7 mouse cellular contexts compared by ENCODE assay signal in genomic region chr9:89879574-89879973, GRCm38 (mm10). TPM values are rescaled to one million over a fixed set of nuclear protein-coding genes. Genes with fewer than 3 reads are reported as not detected.
A peak's percentile ranks its signal among the peaks of the same experiment; 100 is the strongest.
DNase-seq lines count a peak whose midpoint lies in the region; ATAC-seq and TF ChIP-seq lines count a peak whose summit lies in the region.

No protein-coding gene starts in this region.

- no peak overlapping the region for H3K4me3 ChIP-seq in lung, embryonic 15.5 days
- no peak overlapping the region for H3K4me3 ChIP-seq in lung, adult 2 months (replicated peaks; ENCODE audit: extremely low read depth, low read depth, low read length)
- peak overlapping the region; percentile 21; the same call in 1 of the 2 replicates for H3K4me3 ChIP-seq in embryonic facial prominence, embryonic 13.5 days
- no peak overlapping the region; the same call in 1 of the 2 replicates for H3K4me3 ChIP-seq in hindbrain, embryonic 16.5 days (ENCODE audit: low read length)

- no peak for DNase-seq in lung, adult 2 months
- DNase-seq in lung, postnatal 25 days (ENCODE audit: low spot score) = no peak
- DNase-seq in urinary bladder, postnatal 36 days (ENCODE audit: low spot score in 2 of 2) = no peak

- TF ChIP-seq POLR2A in lung, adult 2 months (IDR thresholded peaks at IDR 0.05; ENCODE audit: borderline replicate concordance, extremely low read depth, low read depth, low read length) = no peak

- TF ChIP-seq CTCF in lung, adult 2 months (IDR thresholded peaks at IDR 0.05; ENCODE audit: insufficient read depth, low read length) = no peak

- no peak overlapping the region for H3K27ac ChIP-seq in lung, embryonic 15.5 days
- H3K27ac ChIP-seq in embryonic facial prominence, embryonic 13.5 days = no peak overlapping the region
- no peak overlapping the region for H3K27ac ChIP-seq in hindbrain, embryonic 16.5 days (ENCODE audit: low read depth, low read length)

- peaks cover 58% of the 10 kb centered on the region for H3K27me3 ChIP-seq in lung, embryonic 15.5 days
- peaks cover 65% of the 10 kb centered on the region for H3K27me3 ChIP-seq in embryonic facial prominence, embryonic 13.5 days
- H3K27me3 ChIP-seq in hindbrain, embryonic 16.5 days (replicated peaks; ENCODE audit: control insufficient read depth, insufficient read depth, low read length) = peaks cover 6% of the 10 kb centered on the region

- H3K4me2 ChIP-seq in lung, embryonic 15.5 days = 0 out of 2 replicates have a peak overlapping the region, but pooled peaks have one; percentile 14
- peak overlapping the region; percentile 44 for H3K4me2 ChIP-seq in embryonic facial prominence, embryonic 13.5 days
- no peak overlapping the region; the same call in 1 of the 2 replicates for H3K4me2 ChIP-seq in hindbrain, embryonic 16.5 days (ENCODE audit: low read length)

- no peaks in the 10 kb centered on the region for H3K36me3 ChIP-seq in lung, embryonic 15.5 days
- H3K36me3 ChIP-seq in embryonic facial prominence, embryonic 13.5 days = no peaks in the 10 kb centered on the region
- H3K36me3 ChIP-seq in hindbrain, embryonic 16.5 days (ENCODE audit: control insufficient read depth, insufficient read depth, low read length) = no peaks in the 10 kb centered on the region

- 63% methylated on average over 31 of the region's 31 CpGs for WGBS in lung, embryonic 15.5 days
- WGBS in lung, adult 2 months = 49% methylated on average over 31 of the region's 31 CpGs
- 61% methylated on average over 31 of the region's 31 CpGs for WGBS in embryonic facial prominence, embryonic 13.5 days
- WGBS in hindbrain, embryonic 16.5 days = 58% methylated on average over 31 of the region's 31 CpGs

- no peak for ATAC-seq in lung, embryonic 15.5 days (ENCODE audit: borderline replicate concordance, extremely low read depth, low FRiP score, low TSS enrichment)
- ATAC-seq in embryonic facial prominence, embryonic 13.5 days (ENCODE audit: insufficient number of reproducible peaks, insufficient read depth, low FRiP score, low TSS enrichment, low read depth) = no peak
- peak; percentile 60; the same call in 1 of the 2 replicates for ATAC-seq in hindbrain, embryonic 16.5 days
- peak; percentile 13; the same call in 1 of the 2 replicates for ATAC-seq in neutrophil, adult 5-6 weeks (ENCODE audit: extremely low read depth, insufficient number of reproducible peaks, low FRiP score, poor library complexity, severe bottlenecking)

- no peak overlapping the region for H3K9ac ChIP-seq in lung, embryonic 15.5 days
- H3K9ac ChIP-seq in embryonic facial prominence, embryonic 13.5 days = no peak overlapping the region
- no peak overlapping the region for H3K9ac ChIP-seq in hindbrain, embryonic 16.5 days (ENCODE audit: low read depth, low read length)

- H3K9me3 ChIP-seq in lung, embryonic 15.5 days = no peaks in the 10 kb centered on the region
- peaks cover 21% of the 10 kb centered on the region for H3K9me3 ChIP-seq in embryonic facial prominence, embryonic 13.5 days
- H3K9me3 ChIP-seq in hindbrain, embryonic 16.5 days (ENCODE audit: control insufficient read depth, low read length) = peaks cover 7% of the 10 kb centered on the region; the same call in 1 of the 2 replicates

- H3K4me1 ChIP-seq in lung, embryonic 15.5 days = no peaks in the 10 kb centered on the region
- no peaks in the 10 kb centered on the region for H3K4me1 ChIP-seq in lung, adult 2 months (ENCODE audit: control insufficient read depth, insufficient read depth, low read length)
- no peaks in the 10 kb centered on the region for H3K4me1 ChIP-seq in embryonic facial prominence, embryonic 13.5 days
- H3K4me1 ChIP-seq in hindbrain, embryonic 16.5 days (ENCODE audit: control insufficient read depth, insufficient read depth, low read depth, low read length) = no peaks in the 10 kb centered on the region

RNA-seq across cellular contexts. Expression of gene Rasgrf1, which starts 30.1 kb away (rescaled TPM):
- 0.70 and 0.83 TPM in 2 replicates for polyA plus RNA-seq in lung, embryonic 15.5 days (2015; fragmentation: Nextera tagmentation; extraction: Ambion mirVana)
- 0.71 and 0.90 TPM in 2 replicates for polyA plus RNA-seq in lung, adult 2 months (2012; rRNA removed)
- polyA plus RNA-seq in embryonic facial prominence, embryonic 13.5 days (2015; fragmentation: Nextera tagmentation; extraction: Ambion mirVana) = 0.63 and 0.80 TPM in 2 replicates
- polyA plus RNA-seq in hindbrain, embryonic 16.5 days (2015; fragmentation: Nextera tagmentation; extraction: Ambion mirVana) = 13.2 and 19.1 TPM in 2 replicates
- not detected in 2 replicates for total RNA-seq in neutrophil, adult 5-6 weeks (2017)

Comparison
In these comparisons a context has a peak if more than half of its experiments do, and no peak if none do; other contexts are left out.
1. ATAC-seq: peak in hindbrain, embryonic 16.5 days (single experiment) and neutrophil, adult 5-6 weeks (single experiment); none in lung, embryonic 15.5 days (single experiment) and embryonic facial prominence, embryonic 13.5 days (single experiment).